Mouse (Mus musculus) granulocyte monocyte progenitor cell, adult 5-6 weeks (primary cell): ENCODE results near the gene Qtrt2. TPM values are rescaled to one million over a fixed set of nuclear protein-coding genes. Genes with fewer than 3 reads are reported as not detected.

Experiments
- ATAC-seq: replicated peaks from 2 replicates; pipeline ENCODE4 v1.8.0; 2016; ENCODE audit warnings: mild to moderate bottlenecking, moderate TSS enrichment, inconsistent platforms; ENCODE audit not compliant: poor library complexity, severe bottlenecking
- total RNA-seq, 2 experiments: library from RNA; stranded (forward) in 1 of 2; stranded (reverse) in 1 of 2; fragments of 200-712, 200-1000 nt in 1 of 2; fragments of >200 nt in 1 of 2; fragmentation: Nextera tagmentation in 1 of 2; gene quantifications; 2 replicates each; pipeline ENCODE4 v1.2.3; 2014 to 2017

The Qtrt2 gene
- total RNA-seq (2014; fragmentation: Nextera tagmentation): 18.0 and 27.8 TPM in 2 replicates
- total RNA-seq (2017): 27.3 and 58.6 TPM in 2 replicates

GRCm38 (mm10) chr16:43926341-43926859 is at the start of gene Qtrt2:
Gene Qtrt2 (minus strand): TSS chr16:43926809.
- ATAC-seq: no peak

DNA sequence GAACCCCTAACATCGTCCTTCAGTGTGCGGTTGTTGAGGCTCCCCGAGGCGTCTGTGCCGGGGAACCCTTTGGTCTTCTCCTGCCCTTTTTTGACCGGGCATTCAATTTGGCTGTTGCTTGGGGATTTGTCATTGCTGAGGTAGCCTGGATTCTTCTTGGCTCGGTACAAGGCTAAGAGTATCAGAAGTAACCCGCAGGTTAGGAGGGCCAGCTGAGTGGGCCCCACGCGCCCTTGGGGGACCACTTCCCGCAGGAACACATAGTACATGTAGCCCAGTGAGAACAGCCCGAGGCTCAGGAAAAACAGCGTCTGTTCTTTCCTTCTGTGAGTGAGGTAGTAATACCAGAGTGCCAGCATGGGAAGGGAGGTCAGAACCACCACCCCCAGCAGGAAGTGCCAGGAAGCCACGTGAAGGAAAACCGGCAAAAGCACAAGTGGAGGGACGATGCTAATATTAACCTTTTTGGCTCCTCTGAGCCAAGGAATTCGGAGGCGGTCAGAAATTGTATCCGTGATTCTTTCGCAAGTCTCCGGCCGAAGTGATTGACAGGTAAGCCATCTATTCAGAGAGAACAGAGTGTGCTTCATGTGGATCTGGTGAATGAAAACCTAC is 47.1 kb upstream of the Qtrt2 start:
- no peak for ATAC-seq

GRCm38 (mm10) chr16:43973147-43973546 is 46.5 kb upstream of the Qtrt2 start:
- no peak for ATAC-seq

DNA sequence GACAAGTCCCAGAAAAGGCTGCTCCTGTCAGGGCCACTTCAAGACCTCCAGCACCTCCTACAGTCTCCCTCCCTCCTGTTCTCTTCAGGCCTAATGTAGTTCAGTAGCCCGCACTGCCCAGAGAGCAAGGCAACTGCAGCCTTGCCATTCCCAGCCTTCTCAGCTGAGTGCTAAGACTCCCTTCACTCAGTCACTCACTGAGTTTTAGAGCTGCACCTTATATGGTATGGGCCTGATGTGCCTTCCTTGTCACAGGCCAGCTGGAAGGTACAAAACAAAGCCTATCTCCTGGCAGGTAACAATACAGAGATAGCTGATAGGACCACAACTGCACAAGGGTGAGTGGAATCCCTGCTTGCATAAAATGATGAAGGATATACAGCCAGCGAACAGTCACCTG is 45.8 kb upstream of the Qtrt2 start:
- ATAC-seq: no peak

GRCm38 (mm10) chr16:43971741-43972140 is 45.1 kb upstream of the Qtrt2 start:
- no peak for ATAC-seq

- ATAC-seq: no peak
Observed at GRCm38 (mm10) chr16:43971189-43971588, 44.6 kb upstream of the Qtrt2 start.

DNA sequence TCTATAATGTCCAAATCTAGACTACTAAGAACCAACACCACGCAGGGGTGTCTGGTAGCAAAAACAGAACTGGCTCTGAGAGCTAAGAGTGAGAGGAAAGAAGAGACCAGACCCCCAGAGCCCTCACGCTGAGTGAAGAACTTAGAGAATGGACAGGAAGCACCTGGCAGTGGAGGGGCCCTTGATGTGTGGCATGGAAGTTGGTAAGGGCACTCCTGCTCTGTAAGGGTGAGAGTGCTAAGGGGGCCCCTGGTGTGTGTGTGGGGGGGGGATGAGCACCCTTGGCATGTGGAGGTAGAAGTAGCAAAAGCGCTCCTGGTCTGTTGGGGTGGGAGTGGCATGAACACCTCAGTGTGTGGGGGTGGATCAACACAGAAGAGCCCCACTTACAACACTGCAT is 43.8 kb upstream of the Qtrt2 start:
- 0 out of 2 replicates have a peak, but pooled peaks have one; percentile 15 for ATAC-seq

- ATAC-seq: peak; percentile 73
Observed at GRCm38 (mm10) chr16:43965781-43966389, 39.3 kb upstream of the Qtrt2 start.

- ATAC-seq: no peak
Observed at GRCm38 (mm10) chr16:43963780-43964179, 37.2 kb upstream of the Qtrt2 start.

GRCm38 (mm10) chr16:43963291-43963690 is 36.7 kb upstream of the Qtrt2 start:
- no peak for ATAC-seq

- no peak for ATAC-seq
Observed at GRCm38 (mm10) chr16:43958038-43958437, 31.4 kb upstream of the Qtrt2 start.

GRCm38 (mm10) chr16:43954913-43955312 is 28.3 kb upstream of the Qtrt2 start:
- ATAC-seq: no peak

- peak; percentile 99 for ATAC-seq
Observed at GRCm38 (mm10) chr16:43951591-43951990, 25.0 kb upstream of the Qtrt2 start.

GRCm38 (mm10) chr16:43945869-43946268 is 19.3 kb upstream of the Qtrt2 start:
- no peak for ATAC-seq

DNA sequence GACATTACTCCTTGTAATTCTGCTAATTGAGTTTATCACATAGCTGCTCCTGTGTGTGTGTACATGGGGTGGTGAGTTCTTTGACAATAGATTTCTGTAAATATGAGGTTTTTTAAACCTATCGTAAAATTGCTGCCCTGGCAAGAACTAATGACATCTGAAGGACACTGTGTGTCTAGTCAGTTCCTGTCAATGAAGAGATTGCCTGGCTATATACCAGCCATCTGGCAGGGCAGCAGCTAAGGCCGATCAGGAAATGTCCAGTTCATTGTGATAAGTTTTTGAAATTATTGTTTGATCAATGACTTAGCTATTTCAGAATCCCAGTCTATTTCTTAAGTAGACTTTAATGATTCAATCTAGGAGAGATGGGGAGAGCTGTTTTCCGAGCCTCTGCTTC is 18.7 kb upstream of the Qtrt2 start:
- ATAC-seq: no peak

DNA sequence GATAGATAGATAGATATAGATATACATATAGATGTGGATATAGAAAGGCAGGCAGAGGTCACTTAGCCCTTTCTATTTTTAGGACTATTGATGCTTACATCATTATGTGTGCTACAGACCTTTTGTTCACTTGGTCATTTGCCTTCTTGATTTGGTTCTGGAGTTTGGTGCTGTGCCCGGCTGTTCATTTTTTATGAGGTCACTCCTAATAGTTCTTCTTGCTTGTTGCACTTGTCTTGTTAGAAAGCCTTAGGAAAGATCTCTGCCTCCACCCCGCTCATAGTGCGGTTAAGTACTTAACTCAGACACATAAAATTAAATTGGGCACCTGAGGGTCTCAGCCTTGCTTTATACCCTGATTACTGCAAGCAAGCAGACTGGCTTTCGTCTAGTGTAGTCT is 14.2 kb upstream of the Qtrt2 start:
- ATAC-seq: no peak

DNA sequence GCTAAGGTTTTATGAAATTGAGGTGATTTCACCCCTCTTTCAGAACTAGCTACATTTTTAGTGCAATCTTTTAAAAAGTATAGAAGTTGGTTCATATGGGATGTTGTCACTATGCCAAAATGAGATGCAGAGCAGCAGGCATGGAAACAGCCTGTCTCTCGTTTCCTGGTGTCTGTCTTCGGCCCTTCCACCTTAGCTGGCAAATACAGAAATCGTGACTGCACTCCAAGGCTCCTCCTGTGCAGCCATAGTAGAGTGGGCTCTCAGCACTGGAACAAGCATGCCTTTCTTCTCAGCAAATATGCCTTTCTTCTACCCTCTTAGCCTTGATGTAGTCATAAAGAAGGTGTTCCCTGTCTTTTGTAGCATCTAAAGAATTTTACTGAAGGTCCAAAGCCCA is 9.3 kb upstream of the Qtrt2 start:
- ATAC-seq: no peak

- no peak for ATAC-seq
Observed at GRCm38 (mm10) chr16:43935367-43935766, 8.8 kb upstream of the Qtrt2 start.

GRCm38 (mm10) chr16:43934856-43935255 is 8.2 kb upstream of the Qtrt2 start:
- no peak for ATAC-seq

DNA sequence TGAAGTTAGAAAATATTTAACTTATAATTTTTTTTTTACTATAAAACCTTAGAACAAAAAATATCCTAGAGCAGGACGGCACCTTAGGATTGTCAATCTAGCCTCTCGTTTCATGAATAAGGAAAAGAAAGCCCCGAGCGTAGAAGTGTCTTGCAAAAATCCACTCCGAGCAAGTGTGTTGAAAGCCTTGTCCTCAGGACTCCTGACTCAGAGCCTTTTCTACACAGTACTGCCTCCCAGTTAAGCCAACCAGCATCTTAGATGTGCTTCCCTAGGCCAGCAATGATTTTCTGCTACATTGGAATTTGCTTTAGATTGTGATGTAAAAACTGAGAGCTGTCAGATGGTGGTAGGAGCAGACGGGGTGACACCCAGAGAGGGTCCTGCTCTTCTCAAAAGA is 6.4 kb upstream of the Qtrt2 start:
- no peak for ATAC-seq

DNA sequence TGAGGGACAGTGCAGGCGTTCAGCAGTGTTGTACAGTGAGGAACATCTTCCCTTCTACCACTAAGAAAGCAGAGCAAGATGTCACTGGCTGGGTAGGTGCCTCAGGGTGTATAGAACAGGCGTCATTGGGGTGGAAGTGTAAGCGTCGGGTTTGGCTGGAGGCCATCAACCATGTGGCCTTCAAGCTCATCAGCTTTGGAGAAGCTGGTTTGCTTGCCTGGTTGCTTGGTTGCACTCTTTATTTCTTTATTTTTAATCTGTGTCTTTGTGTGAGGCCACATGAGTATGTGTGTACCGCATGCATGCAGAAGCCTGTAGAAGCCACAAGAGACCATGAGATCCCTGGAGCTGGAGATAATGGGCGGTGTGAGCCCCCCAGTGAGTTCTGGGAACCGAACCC is 5.7 kb upstream of the Qtrt2 start:
- no peak for ATAC-seq

GRCm38 (mm10) chr16:43931502-43931901 is 4.9 kb upstream of the Qtrt2 start:
- no peak for ATAC-seq
